Mouse (Mus musculus) cerebellum, postnatal 4 days (tissue): ENCODE results near the gene Actr1a.

ENCODE experiments used
- DNase-seq, 2 experiments: peaks; one replicate each; pipeline ENCODE4 v3.0.0; 2022; ENCODE audit warnings: low spot score in 2 of 2, mixed read lengths in 1 of 2

Actr1a gene

GRCm38 (mm10) chr19:46327531-46328064, 68.0 kb downstream of the Actr1a start:
- no peak for DNase-seq
